Mouse (Mus musculus): ENCODE measurements around the gene Odf3l2. TPM values are rescaled to one million over a fixed set of nuclear protein-coding genes. Genes with fewer than 3 reads are reported as not detected.

The Odf3l2 gene
- polyA plus RNA-seq, 1 experiment = not detected

- TF ChIP-seq GATA1 (IDR thresholded peaks at IDR 0.05; ENCODE audit: borderline replicate concordance, low read length) = no peak
- TF ChIP-seq FLI1 (IDR thresholded peaks at IDR 0.05; ENCODE audit: low read length) = no peak
- Histone ChIP-seq H3K36me3 (replicated peaks; ENCODE audit: low read length) (no peaks in the 10 kb centered on the region), H3K4me1 (peaks cover 16% of the 10 kb centered on the region), H3K9me3 (peaks cover 13% of the 10 kb centered on the region), H3K27me3 (replicated peaks) (peaks cover 82% of the 10 kb centered on the region), H3K4me3 (replicated peaks) (peak overlapping the region; percentile 12)
Observed at GRCm38 (mm10) chr10:79633006-79633777, 12.3 kb downstream of the Odf3l2 start.

GRCm38 (mm10) chr10:79631432-79631831 is 14.1 kb downstream of the Odf3l2 start:
- TF ChIP-seq GATA1 (IDR thresholded peaks at IDR 0.05; ENCODE audit: borderline replicate concordance, low read length) = no peak
- no peak for TF ChIP-seq FLI1 (IDR thresholded peaks at IDR 0.05; ENCODE audit: low read length)
- peaks cover 9% of the 10 kb centered on the region; the same call in 1 of the 2 replicates for H3K4me1 ChIP-seq
- H3K4me3 ChIP-seq (replicated peaks) = no peak overlapping the region
- peaks cover 74% of the 10 kb centered on the region for H3K27me3 ChIP-seq (replicated peaks)
- peaks cover 10% of the 10 kb centered on the region for H3K9me3 ChIP-seq
- H3K36me3 ChIP-seq (replicated peaks; ENCODE audit: low read length) = no peaks in the 10 kb centered on the region

- Histone ChIP-seq H3K4me3 (replicated peaks) (no peak overlapping the region), H3K9me3 (peaks cover 6% of the 10 kb centered on the region), H3K4me1 (peaks cover 3% of the 10 kb centered on the region; the same call in 1 of the 2 replicates), H3K27me3 (replicated peaks) (peaks cover 71% of the 10 kb centered on the region), H3K36me3 (replicated peaks; ENCODE audit: low read length) (no peaks in the 10 kb centered on the region)
- TF ChIP-seq FLI1 (IDR thresholded peaks at IDR 0.05; ENCODE audit: low read length) (no peak), GATA1 (IDR thresholded peaks at IDR 0.05; ENCODE audit: borderline replicate concordance, low read length) (no peak)
Observed at GRCm38 (mm10) chr10:79628377-79628776, 17.2 kb downstream of the Odf3l2 start.

GRCm38 (mm10) chr10:79626156-79626555 is 19.4 kb downstream of the Odf3l2 start:
- Histone ChIP-seq H3K4me1 (no peaks in the 10 kb centered on the region), H3K27me3 (replicated peaks) (peaks cover 69% of the 10 kb centered on the region), H3K4me3 (replicated peaks) (no peak overlapping the region), H3K36me3 (replicated peaks; ENCODE audit: low read length) (no peaks in the 10 kb centered on the region), H3K9me3 (peaks cover 6% of the 10 kb centered on the region)
- TF ChIP-seq FLI1 (IDR thresholded peaks at IDR 0.05; ENCODE audit: low read length) (no peak), GATA1 (IDR thresholded peaks at IDR 0.05; ENCODE audit: borderline replicate concordance, low read length) (no peak)

- Histone ChIP-seq H3K4me1 (no peaks in the 10 kb centered on the region), H3K27me3 (replicated peaks) (peaks cover 74% of the 10 kb centered on the region), H3K36me3 (replicated peaks; ENCODE audit: low read length) (no peaks in the 10 kb centered on the region), H3K9me3 (peaks cover 5% of the 10 kb centered on the region), H3K4me3 (replicated peaks) (no peak overlapping the region)
- TF ChIP-seq FLI1 (IDR thresholded peaks at IDR 0.05; ENCODE audit: low read length) = no peak
- TF ChIP-seq GATA1 (IDR thresholded peaks at IDR 0.05; ENCODE audit: borderline replicate concordance, low read length) = no peak
Observed at GRCm38 (mm10) chr10:79625398-79625797, 20.1 kb downstream of the Odf3l2 start.

- H3K36me3 ChIP-seq (replicated peaks; ENCODE audit: low read length) = no peaks in the 10 kb centered on the region
- no peaks in the 10 kb centered on the region for H3K9me3 ChIP-seq
- no peaks in the 10 kb centered on the region for H3K4me1 ChIP-seq
- H3K27me3 ChIP-seq (replicated peaks) = peaks cover 81% of the 10 kb centered on the region
- no peak overlapping the region for H3K4me3 ChIP-seq (replicated peaks)
- TF ChIP-seq FLI1 (IDR thresholded peaks at IDR 0.05; ENCODE audit: low read length) = no peak
- TF ChIP-seq GATA1 (IDR thresholded peaks at IDR 0.05; ENCODE audit: borderline replicate concordance, low read length) = no peak
Observed at GRCm38 (mm10) chr10:79623950-79624349, 21.6 kb downstream of the Odf3l2 start.

- TF ChIP-seq GATA1 (IDR thresholded peaks at IDR 0.05; ENCODE audit: borderline replicate concordance, low read length) = no peak
- TF ChIP-seq FLI1 (IDR thresholded peaks at IDR 0.05; ENCODE audit: low read length) = no peak
- peaks cover 24% of the 10 kb centered on the region for H3K4me1 ChIP-seq
- H3K4me3 ChIP-seq (replicated peaks) = no peak overlapping the region
- peaks cover 80% of the 10 kb centered on the region for H3K27me3 ChIP-seq (replicated peaks)
- no peaks in the 10 kb centered on the region for H3K36me3 ChIP-seq (replicated peaks; ENCODE audit: low read length)
- H3K9me3 ChIP-seq = peaks cover 9% of the 10 kb centered on the region; the same call in 1 of the 2 replicates
Observed at GRCm38 (mm10) chr10:79616376-79616775, 29.2 kb downstream of the Odf3l2 start.

GRCm38 (mm10) chr10:79615860-79616259 is 29.7 kb downstream of the Odf3l2 start:
- Histone ChIP-seq H3K27me3 (replicated peaks) (peaks cover 81% of the 10 kb centered on the region), H3K4me3 (replicated peaks) (no peak overlapping the region), H3K36me3 (replicated peaks; ENCODE audit: low read length) (no peaks in the 10 kb centered on the region), H3K4me1 (peaks cover 24% of the 10 kb centered on the region), H3K9me3 (peaks cover 9% of the 10 kb centered on the region; the same call in 1 of the 2 replicates)
- no peak for TF ChIP-seq GATA1 (IDR thresholded peaks at IDR 0.05; ENCODE audit: borderline replicate concordance, low read length)
- no peak for TF ChIP-seq FLI1 (IDR thresholded peaks at IDR 0.05; ENCODE audit: low read length)

- peaks cover 81% of the 10 kb centered on the region for H3K27me3 ChIP-seq (replicated peaks)
Observed at GRCm38 (mm10) chr10:79614305-79614643, 31.3 kb downstream of the Odf3l2 start.

GRCm38 (mm10) chr10:79613578-79614304 is 31.8 kb downstream of the Odf3l2 start, which contains the start of gene C2cd4c:
Gene C2cd4c, minus strand, starts transcription at chr10:79614025.
- peak within 1 kb of the TSS; percentile 89 for H3K4me3 ChIP-seq (replicated peaks)
- H3K36me3 ChIP-seq (replicated peaks; ENCODE audit: low read length) = no peaks in the 10 kb centered on the region
- H3K27me3 ChIP-seq (replicated peaks) = peaks cover 82% of the 10 kb centered on the region
- H3K4me1 ChIP-seq = peaks cover 24% of the 10 kb centered on the region
- TF ChIP-seq FLI1 (IDR thresholded peaks at IDR 0.05; ENCODE audit: low read length) (no peak), GATA1 (IDR thresholded peaks at IDR 0.05; ENCODE audit: borderline replicate concordance, low read length) (no peak)
- peaks cover 9% of the 10 kb centered on the region; the same call in 1 of the 2 replicates for H3K9me3 ChIP-seq

More at GRCm38 (mm10) chr10:79614305-79614643, 31.3 kb downstream of the Odf3l2 start:
- TF ChIP-seq FLI1 (IDR thresholded peaks at IDR 0.05; ENCODE audit: low read length) (no peak), GATA1 (IDR thresholded peaks at IDR 0.05; ENCODE audit: borderline replicate concordance, low read length) (no peak)
- Histone ChIP-seq H3K4me3 (replicated peaks) (peak overlapping the region; percentile 89), H3K9me3 (peaks cover 9% of the 10 kb centered on the region; the same call in 1 of the 2 replicates), H3K4me1 (peaks cover 24% of the 10 kb centered on the region), H3K36me3 (replicated peaks; ENCODE audit: low read length) (no peaks in the 10 kb centered on the region)

Data from megakaryocyte, embryonic 14.5 days (primary cell).